Mouse (Mus musculus) midbrain, embryonic 11.5 days (tissue): Measurements from ENCODE around the gene Zfp932. TPM values are rescaled to one million over a fixed set of nuclear protein-coding genes. Genes with fewer than 3 reads are reported as not detected.
"Not testable (repeated sequence)": the region's sequence is repeated elsewhere in the genome, so short reads cannot be mapped to it uniquely, and the experiment has no call there.

Experiments used
- ATAC-seq: fragments of 200-750 bp; cut with Nextera tagmentation; 2 replicates; pipeline ENCODE4 v1.8.0; 2017; ENCODE audit warnings: moderate TSS enrichment, moderate library complexity; ENCODE audit not compliant: low FRiP score
- DNase-seq: peaks from one replicate; pipeline ENCODE4 v3.0.0; 2015; ENCODE audit warnings: low spot score; ENCODE audit errors: missing footprints
- H3K27ac ChIP-seq: fragments of 300-500 bp; sonication (generic); 2 replicates; pipeline ENCODE4 v1.5.1; 2014; ENCODE audit warnings: low read depth, low read length
- H3K27me3 ChIP-seq: fragments of 300-500 bp; sonication (generic); 2 replicates; pipeline ENCODE4 v1.6.1; 2014; ENCODE audit warnings: mild to moderate bottlenecking, low read length, moderate library complexity, mixed read lengths; ENCODE audit not compliant: control insufficient read depth, insufficient read depth
- H3K36me3 ChIP-seq: fragments of 300-500 bp; sonication (generic); 2 replicates; pipeline ENCODE4 v1.6.1; 2014; ENCODE audit warnings: mild to moderate bottlenecking, low read length, moderate library complexity, mixed read lengths; ENCODE audit not compliant: control insufficient read depth, insufficient read depth
- H3K4me1 ChIP-seq: fragments of 300-500 bp; sonication (generic); 2 replicates; pipeline ENCODE4 v1.6.1; 2014; ENCODE audit warnings: low read length; ENCODE audit not compliant: control insufficient read depth, insufficient read depth
- H3K4me2 ChIP-seq: fragments of 300-500 bp; sonication (generic); 2 replicates; pipeline ENCODE4 v1.6.1; 2014; ENCODE audit warnings: mild to moderate bottlenecking, moderate library complexity
- H3K4me3 ChIP-seq: fragments of 300-500 bp; sonication (generic); 2 replicates; pipeline ENCODE4 v1.5.1; 2014; ENCODE audit warnings: low read depth, low read length
- H3K9ac ChIP-seq: fragments of 300-500 bp; sonication (generic); 2 replicates; pipeline ENCODE4 v1.6.1; 2014; ENCODE audit warnings: low read length
- H3K9me3 ChIP-seq: fragments of 300-500 bp; sonication (generic); 2 replicates; pipeline ENCODE4 v1.6.1; 2016; ENCODE audit warnings: low read length; ENCODE audit not compliant: control insufficient read depth
- WGBS: fragments of 180-500 bp; shearing (Covaris S2); extraction: QIAGEN DNeasy Blood & Tissue Kit; methylation state at CpG from one replicate; pipeline ENCODE4 v1.1.7; 2014; 5-methylcytosine and 5-hydroxymethylcytosine counted together
- polyA plus RNA-seq: library from polyadenylated mRNA; unstranded; fragments of >200 nt; fragmentation: Nextera tagmentation; extraction: Ambion mirVana; gene quantifications from 2 replicates; pipeline ENCODE4 v1.2.1, GENCODE M21; 2014

Gene Zfp932
- 21.6 and 22.0 TPM in 2 replicates for polyA plus RNA-seq

- not testable (repeated sequence) for H3K4me3 ChIP-seq, H3K9me3 ChIP-seq, H3K27ac ChIP-seq, ATAC-seq, H3K9ac ChIP-seq, H3K36me3 ChIP-seq, H3K27me3 ChIP-seq, H3K4me1 ChIP-seq, DNase-seq, H3K4me2 ChIP-seq
- no CpG with 5 or more reads among the region's 24 CpGs for WGBS
These were observed at the start of gene Zfp932 for GRCm38 (mm10) chr5:109996026-109996937. Gene Zfp932, plus strand, starts transcription at chr5:109996521.

GRCm38 (mm10) chr5:109950281-109950680, 46.0 kb upstream of the Zfp932 start:
- Histone ChIP-seq H3K4me1 (no peaks in the 10 kb centered on the region), H3K4me3 (no peak overlapping the region), H3K4me2 (no peak overlapping the region), H3K36me3 (no peaks in the 10 kb centered on the region), H3K27me3 (no peaks in the 10 kb centered on the region), H3K9me3 (no peaks in the 10 kb centered on the region), H3K9ac (no peak overlapping the region), H3K27ac (no peak overlapping the region)
- no peak for ATAC-seq
- no peak for DNase-seq
- no CpG with 5 or more reads among the region's 1 CpGs for WGBS

GRCm38 (mm10) chr5:109980743-109981142, 15.6 kb upstream of the Zfp932 start:
- not testable (repeated sequence) for H3K27me3 ChIP-seq, ATAC-seq, H3K9ac ChIP-seq, H3K4me1 ChIP-seq, H3K9me3 ChIP-seq, DNase-seq, H3K36me3 ChIP-seq, H3K27ac ChIP-seq, H3K4me3 ChIP-seq, H3K4me2 ChIP-seq
- no CpG with 5 or more reads among the region's 2 CpGs for WGBS

- H3K9ac ChIP-seq, H3K27me3 ChIP-seq, H3K4me1 ChIP-seq, DNase-seq, H3K36me3 ChIP-seq, H3K27ac ChIP-seq, ATAC-seq, H3K4me3 ChIP-seq, H3K4me2 ChIP-seq, H3K9me3 ChIP-seq: not testable (repeated sequence)
- no CpG with 5 or more reads among the region's 10 CpGs for WGBS
These were observed 860 bp upstream of the Zfp932 start for GRCm38 (mm10) chr5:109995461-109995860.

GRCm38 (mm10) chr5:110015775-110016174, 19.5 kb downstream of the Zfp932 start:
- not testable (repeated sequence) for H3K27ac ChIP-seq, H3K36me3 ChIP-seq, H3K4me2 ChIP-seq, ATAC-seq, DNase-seq, H3K27me3 ChIP-seq, H3K9me3 ChIP-seq, H3K9ac ChIP-seq, H3K4me3 ChIP-seq, H3K4me1 ChIP-seq
- WGBS = 89% methylated on average over 10 of the region's 10 CpGs

- DNase-seq = peak; percentile 81
- Histone ChIP-seq H3K4me3 (peak overlapping the region; percentile 12), H3K27ac (peak overlapping the region; percentile 5; the same call in 1 of the 2 replicates), H3K4me2 (peak overlapping the region; percentile 32), H3K27me3 (no peaks in the 10 kb centered on the region), H3K36me3 (no peaks in the 10 kb centered on the region), H3K4me1 (no peaks in the 10 kb centered on the region), H3K9me3 (no peaks in the 10 kb centered on the region), H3K9ac (peak overlapping the region; percentile 59)
- ATAC-seq = peak; percentile 90
- WGBS = 31% methylated on average over 9 of the region's 9 CpGs
These were observed 27.0 kb downstream of the Zfp932 start for GRCm38 (mm10) chr5:110023273-110023672.

GRCm38 (mm10) chr5:110023694-110024427, 27.5 kb downstream of the Zfp932 start:
- not testable (repeated sequence) for H3K36me3 ChIP-seq, H3K27me3 ChIP-seq, H3K9me3 ChIP-seq, H3K4me1 ChIP-seq
- 36% methylated on average over 8 of the region's 8 CpGs for WGBS
- H3K4me2 ChIP-seq = peak overlapping the region; percentile 32
- H3K27ac ChIP-seq = peak overlapping the region; percentile 5; the same call in 1 of the 2 replicates
- DNase-seq = peak; percentile 94
- H3K4me3 ChIP-seq = peak overlapping the region; percentile 12; the same call in 1 of the 2 replicates
- H3K9ac ChIP-seq = peak overlapping the region; percentile 59
- peak; percentile 96 for ATAC-seq

- Histone ChIP-seq H3K9ac (peak overlapping the region; percentile 64), H3K4me1 (no peaks in the 10 kb centered on the region), H3K27ac (peak overlapping the region; percentile 54; the same call in 1 of the 2 replicates), H3K36me3 (no peaks in the 10 kb centered on the region), H3K9me3 (no peaks in the 10 kb centered on the region; the same call in 1 of the 2 replicates), H3K27me3 (no peaks in the 10 kb centered on the region), H3K4me2 (peak overlapping the region; percentile 50), H3K4me3 (peak overlapping the region; percentile 52)
- peak; percentile 98 for ATAC-seq
- peak; percentile 96 for DNase-seq
- WGBS = 4% methylated on average over 19 of the region's 19 CpGs
These were observed 61.5 kb downstream of the Zfp932 start for GRCm38 (mm10) chr5:110057637-110058408.
